Mouse (Mus musculus): ENCODE results near the gene Focad.

Gene Focad

DNA sequence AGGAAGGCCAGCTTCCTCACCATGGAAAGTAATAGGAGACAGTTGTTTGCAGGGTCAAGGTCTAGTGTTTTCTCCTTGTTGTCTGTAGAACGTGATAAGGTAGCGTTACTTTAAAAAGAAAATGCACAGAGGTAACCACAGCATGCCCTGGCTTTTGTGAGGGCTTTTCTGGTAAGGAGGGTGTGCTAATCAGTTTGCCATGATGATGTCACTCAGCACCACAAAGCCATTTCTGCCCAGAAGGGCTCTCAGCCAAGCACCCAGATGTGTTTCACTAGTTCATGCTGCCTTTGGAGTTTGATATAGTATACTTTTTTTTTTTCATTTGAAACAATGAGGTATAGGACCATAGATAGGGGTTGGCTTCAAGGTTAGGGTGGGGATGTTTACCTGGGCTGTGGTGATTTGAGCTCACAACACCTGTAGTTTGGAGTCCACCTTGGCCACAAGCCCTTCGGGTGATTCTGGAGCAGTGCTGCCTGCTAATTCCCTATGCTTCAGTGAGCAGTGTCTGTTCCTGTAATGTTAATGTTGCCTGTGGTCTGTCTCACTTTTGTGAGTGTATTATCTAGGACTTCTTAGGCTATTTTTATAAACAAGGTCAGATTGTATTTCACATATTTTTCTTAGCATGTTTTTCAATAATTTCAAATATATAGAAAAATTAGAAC, 61.2 kb downstream of the Focad start:
- DNase-seq (ENCODE audit: low spot score in 2 of 2), result no peak

- no peak for DNase-seq (ENCODE audit: low spot score in 2 of 2)
Measured at GRCm38 (mm10) chr4:88156961-88157360, 62.5 kb downstream of the Focad start.

DNA sequence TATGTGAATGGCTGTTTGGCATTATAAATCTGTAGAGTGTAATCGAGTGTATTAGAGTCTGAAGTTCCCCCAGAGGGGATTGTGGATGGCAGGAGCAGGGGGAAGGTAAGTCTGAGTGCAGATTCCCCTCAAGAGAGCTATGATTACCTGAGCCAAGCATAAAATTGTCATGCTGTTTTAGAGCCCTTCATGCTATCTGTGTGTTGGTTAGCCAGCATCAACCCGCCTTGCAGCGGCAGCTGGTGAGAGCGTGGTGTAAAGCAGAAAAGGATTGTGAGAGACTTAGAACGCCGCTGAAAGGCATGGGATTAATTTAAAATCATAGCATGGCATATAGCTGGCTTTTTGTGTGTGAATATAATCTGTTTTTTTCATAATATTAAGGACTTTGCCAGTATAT, 63.2 kb downstream of the Focad start:
- no peak for DNase-seq (ENCODE audit: low spot score in 2 of 2)

- no peak for DNase-seq (ENCODE audit: low spot score in 2 of 2)
Measured at GRCm38 (mm10) chr4:88159256-88159655, 64.8 kb downstream of the Focad start.

DNA sequence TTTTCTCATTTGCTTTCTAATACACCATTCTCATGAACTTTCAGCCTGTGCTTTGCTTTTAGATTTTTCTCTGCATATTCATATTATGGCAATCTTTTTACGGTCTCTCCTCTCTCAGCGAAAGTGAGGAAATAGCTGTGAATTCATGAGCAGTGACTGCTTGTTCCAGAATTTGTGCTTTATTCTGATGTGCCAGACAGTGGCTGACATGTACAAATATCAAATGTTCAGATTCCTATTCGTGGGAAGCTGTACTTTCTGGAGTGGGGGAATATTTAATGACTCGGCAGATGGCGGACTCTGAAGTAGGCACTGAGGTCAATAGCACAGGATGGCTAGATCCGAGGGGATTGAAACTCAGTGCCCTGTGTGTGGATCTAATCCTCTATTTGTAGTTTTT, 65.3 kb downstream of the Focad start:
- no peak for DNase-seq (ENCODE audit: low spot score in 2 of 2)

DNA sequence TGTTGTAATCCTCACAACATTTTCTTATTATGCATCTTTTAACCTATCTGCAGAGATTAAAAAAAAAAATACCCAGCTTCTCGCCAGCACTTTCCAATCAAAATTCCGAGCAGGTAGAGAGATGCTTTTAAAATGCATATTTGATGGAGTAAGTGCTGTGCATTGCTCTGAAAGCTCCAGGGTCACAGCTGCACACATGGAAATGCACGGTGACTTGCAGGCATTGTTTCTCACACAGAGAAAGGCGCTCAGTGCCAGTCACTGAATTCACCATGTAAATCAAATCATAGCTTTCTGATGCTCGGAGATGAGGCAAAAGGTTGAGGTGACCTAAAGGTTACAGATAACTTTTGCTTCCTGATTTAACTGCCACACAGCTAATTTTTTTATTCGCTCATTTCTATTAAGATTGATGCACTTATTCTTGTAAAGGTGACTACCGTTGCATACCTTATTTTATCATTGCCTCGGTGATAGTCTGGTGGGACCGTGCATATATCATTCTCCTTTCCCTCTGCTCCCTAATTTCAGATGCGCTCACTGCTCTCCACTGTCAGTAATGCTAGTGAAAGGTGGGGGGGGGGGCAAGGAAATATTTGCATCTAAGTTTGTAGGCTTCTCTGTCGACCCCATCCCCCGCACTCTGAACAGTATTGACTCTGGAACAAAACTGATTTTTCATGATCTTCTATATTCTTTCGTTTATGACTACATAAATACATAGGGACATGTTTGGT, 69.2 kb downstream of the Focad start:
- DNase-seq (ENCODE audit: low spot score in 2 of 2), result no peak

DNA sequence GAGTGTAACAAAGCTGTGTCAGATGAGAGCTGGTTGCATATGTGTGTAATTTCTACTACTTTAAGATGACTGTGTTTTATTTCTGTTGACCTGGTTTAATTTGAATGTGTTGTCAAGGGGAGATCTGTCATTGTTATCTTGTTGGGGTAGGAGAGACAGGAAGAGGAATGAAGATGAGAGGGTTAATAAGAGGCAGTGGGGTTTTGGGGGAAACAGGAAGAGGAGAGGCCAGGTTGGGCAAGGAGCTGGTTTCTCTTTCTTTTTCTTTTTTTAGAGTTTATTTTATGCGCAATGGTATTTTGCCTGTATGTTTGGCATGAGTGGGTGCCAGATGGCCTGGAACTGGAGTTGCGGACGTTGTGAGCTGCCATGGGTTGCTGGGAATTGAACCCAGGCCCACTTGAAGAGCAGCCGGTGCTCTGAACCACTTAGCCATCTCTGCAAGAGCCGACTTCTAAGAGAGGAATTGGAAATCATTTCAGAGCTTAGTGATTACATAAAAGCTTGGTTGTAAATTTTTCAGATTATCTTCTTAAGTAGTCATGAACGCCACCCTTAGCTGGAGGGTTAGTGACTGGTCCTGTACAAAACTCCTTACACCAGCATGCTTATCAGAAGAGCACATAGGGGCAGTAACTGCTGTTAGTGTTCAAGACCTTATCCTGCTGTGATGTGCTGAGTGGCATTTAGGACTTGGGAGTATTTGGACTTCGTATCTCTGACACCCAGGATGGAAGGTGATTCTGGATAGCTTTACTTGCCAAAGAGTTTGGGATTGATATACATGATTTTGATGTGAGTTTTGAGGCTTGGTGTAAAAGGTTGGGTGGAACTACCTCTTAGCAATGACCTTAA, 72.8 kb downstream of the Focad start:
- DNase-seq (ENCODE audit: low spot score in 2 of 2), result no peak

GRCm38 (mm10) chr4:88175058-88175974, 80.9 kb downstream of the Focad start:
- no peak for DNase-seq (ENCODE audit: low spot score in 2 of 2)

- DNase-seq (ENCODE audit: low spot score in 2 of 2), result no peak
Measured at GRCm38 (mm10) chr4:88179296-88179695, 84.9 kb downstream of the Focad start.

DNA sequence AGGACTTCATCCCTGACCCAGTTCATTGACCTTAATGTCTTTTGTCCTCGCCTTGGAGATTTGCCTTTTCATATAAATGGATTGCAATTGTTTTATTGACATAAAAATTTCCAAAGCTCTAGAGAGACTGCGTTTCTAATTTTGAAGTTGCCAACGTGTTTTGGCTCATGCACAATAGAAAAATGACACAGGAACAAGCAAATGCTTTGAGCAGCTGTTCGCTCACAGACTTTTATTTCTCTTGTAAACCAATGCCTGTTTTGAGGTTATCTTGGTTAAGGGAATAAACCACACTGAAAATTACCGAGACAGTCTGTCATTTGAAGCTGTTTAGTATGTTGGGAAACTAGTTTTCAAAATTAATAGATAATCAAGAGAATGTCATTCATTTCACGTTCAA, 89.9 kb downstream of the Focad start:
- DNase-seq (ENCODE audit: low spot score in 2 of 2), result no peak

DNA sequence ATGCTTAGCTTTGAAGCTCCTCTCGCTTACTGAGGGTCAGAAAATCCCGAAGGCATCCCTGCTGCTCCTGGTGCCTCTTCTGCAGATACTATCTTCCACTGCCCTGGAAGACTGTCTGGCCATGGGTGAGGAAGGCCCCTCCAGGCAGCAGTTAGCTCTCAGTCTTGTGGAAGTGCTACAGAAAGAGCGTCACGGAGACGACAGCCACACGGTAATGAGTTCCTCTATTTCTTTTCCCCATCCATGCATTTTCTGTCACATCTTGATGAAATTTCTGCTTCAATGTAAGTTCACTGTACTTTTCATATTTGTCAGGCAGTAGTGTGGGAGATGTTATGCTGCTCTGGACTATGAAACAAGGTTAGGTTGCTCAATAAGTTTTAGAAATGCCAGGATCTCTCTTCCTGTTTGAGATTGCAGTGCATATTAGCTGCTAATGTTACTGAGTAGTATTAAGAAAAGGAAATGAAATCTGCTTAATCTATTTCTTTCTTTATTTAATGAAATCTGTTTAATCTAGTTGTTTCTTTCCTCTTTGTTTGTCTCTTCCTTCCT, 91.5 kb downstream of the Focad start:
- no peak for DNase-seq (ENCODE audit: low spot score in 2 of 2)

GRCm38 (mm10) chr4:88187649-88188048, 93.2 kb downstream of the Focad start:
- DNase-seq (ENCODE audit: low spot score in 2 of 2), result no peak

DNA sequence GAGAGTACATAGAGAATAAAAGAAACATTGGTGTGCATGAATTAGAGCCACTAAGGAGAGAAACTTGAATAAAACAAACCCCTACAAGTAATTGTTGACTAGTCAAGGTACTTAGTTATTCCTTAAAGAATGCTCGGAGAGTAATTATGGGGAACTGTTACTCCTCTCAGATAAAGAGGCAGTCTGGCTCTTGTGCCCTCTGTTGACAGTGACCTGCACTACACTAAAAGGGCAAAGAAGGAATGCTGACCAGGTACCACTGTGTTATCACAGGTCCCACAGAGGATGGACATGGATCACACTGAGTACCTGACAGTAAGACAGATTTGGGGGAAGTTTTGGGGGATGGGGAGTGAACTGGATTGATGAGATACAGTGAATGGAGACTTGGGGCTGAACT, 95.1 kb downstream of the Focad start:
- no peak for DNase-seq (ENCODE audit: low spot score in 2 of 2)

DNA sequence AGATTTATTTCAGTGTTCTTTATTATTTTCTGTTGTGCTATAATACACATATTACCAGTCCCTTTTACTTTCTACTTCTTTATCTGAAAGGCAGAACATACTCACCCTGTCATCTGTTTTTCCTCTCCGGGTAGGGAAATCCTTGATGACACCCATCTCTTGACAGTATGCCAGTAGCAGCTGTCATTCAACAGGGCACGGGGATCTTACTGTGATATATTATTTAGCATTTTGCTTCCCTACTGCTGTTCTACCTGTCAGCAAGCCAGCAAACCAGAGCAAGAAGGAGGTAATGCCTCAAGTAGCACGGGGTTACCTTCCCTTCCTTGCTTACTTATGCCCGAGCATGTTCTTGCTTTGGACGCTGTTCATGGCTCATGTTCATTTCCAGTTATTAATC, 99.8 kb downstream of the Focad start:
- DNase-seq (ENCODE audit: low spot score in 2 of 2), result no peak

DNA sequence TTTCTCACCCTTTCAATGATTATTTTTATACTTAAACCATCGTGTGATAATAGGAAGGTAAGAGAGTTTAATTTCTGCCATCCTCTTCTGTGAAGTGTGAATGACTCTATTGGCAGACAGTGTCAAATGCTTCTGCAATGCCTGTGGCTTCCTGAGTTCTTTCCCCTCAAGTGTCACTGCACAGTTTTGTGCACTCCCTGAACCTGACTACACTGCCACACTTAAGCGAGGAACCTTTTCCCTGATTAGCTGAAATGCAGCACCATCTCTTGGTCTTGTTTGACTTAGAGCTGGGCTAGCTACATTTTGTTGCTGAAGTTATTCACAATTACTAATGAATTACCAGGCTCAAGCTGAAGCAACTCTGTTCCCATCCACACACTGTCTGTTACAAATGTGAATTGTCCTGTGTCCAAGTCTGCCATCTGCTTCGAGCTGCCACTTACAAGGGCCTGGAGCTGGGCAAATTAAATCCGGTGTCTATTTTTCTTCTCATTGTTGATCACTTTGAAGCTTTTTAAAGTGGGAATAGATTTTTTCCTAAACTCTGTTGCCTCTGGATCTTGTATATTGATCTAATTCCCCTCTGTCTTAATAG, 101.6 kb downstream of the Focad start:
- no peak for DNase-seq (ENCODE audit: low spot score in 2 of 2)

- no peak for DNase-seq (ENCODE audit: low spot score in 2 of 2)
Measured at GRCm38 (mm10) chr4:88196500-88196912, 102.1 kb downstream of the Focad start.

GRCm38 (mm10) chr4:88197244-88197643, 102.8 kb downstream of the Focad start:
- DNase-seq (ENCODE audit: low spot score in 2 of 2), result no peak

DNA sequence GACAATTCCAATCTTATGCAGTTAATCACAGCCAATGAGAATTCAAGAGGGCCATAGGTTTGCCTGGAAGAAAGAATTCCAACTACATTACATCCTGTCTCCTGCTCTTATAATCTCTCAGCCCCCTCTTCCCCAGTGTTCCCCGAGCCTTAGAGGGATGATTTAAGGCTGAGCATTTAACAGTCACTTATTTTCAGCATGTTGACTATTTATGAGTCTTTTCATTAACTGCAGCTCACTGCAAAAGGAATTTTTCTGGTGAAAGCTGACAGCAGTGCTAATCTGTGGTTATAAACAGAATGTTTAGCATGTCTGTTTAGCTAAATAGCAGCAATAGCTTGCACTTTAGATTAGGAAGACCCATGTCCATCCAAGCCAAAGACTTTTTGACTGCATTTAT, 104.8 kb downstream of the Focad start:
- no peak for DNase-seq (ENCODE audit: low spot score in 2 of 2)

GRCm38 (mm10) chr4:88201047-88201446, 106.6 kb downstream of the Focad start:
- DNase-seq (ENCODE audit: low spot score in 2 of 2), result no peak

- no peak for DNase-seq (ENCODE audit: low spot score in 2 of 2)
Measured at GRCm38 (mm10) chr4:88208676-88209075, 114.2 kb downstream of the Focad start.

GRCm38 (mm10) chr4:88209351-88209814, 115.0 kb downstream of the Focad start:
- peak in 1 of 2 experiments; percentile 11 for DNase-seq (ENCODE audit: low spot score in 2 of 2)
